Mouse (Mus musculus): ENCODE measurements around the gene Adam12. TPM values are rescaled to one million over a fixed set of nuclear protein-coding genes. Genes with fewer than 3 reads are reported as not detected.

The Adam12 gene
- polyA plus RNA-seq, 1 experiment from 2014 or later, result 0.57 TPM

DNA sequence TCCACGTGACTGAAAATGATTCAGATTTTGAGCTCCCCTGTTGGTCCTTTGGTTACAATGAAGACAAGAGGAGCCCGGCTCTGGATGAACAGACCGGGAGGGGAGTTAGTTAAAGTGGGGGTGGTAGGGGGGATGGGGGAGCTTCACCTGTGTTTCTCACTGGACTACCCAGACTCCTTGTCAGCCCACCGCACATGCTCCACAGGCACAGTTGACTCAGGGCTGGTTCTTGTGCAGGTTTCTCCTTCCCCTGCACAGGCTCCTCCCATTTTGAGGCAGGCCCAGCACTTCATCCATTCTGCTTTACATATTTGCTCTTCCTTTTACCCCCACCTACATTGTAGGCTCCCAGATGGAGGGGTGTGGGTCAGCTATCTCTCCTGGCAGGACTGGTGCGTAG, 369.2 kb downstream of the Adam12 start:
- Histone ChIP-seq H3K9ac (ENCODE audit: low read length) (no peak overlapping the region), H3K27me3 (ENCODE audit: control insufficient read depth, insufficient read depth, low read length) (no peaks in the 10 kb centered on the region), H3K9me3 (ENCODE audit: control insufficient read depth, low read length) (no peaks in the 10 kb centered on the region), H3K4me2 (replicated peaks; ENCODE audit: low read depth) (no peak overlapping the region), H3K4me1 (replicated peaks; ENCODE audit: control insufficient read depth, insufficient read depth) (no peaks in the 10 kb centered on the region), H3K27ac (replicated peaks) (no peak overlapping the region), H3K4me3 (ENCODE audit: low read depth, low read length) (no peak overlapping the region), H3K36me3 (ENCODE audit: control insufficient read depth, insufficient read depth, low read length) (no peaks in the 10 kb centered on the region)
- no peak for TF ChIP-seq EP300 (optimal IDR thresholded peaks at IDR 0.05)
- TF ChIP-seq CTCF (IDR thresholded peaks at IDR 0.05; ENCODE audit: low read depth), result no peak
- DNase-seq (ENCODE audit: low spot score), result no peak
- no peak for ATAC-seq (ENCODE audit: low FRiP score, low TSS enrichment)
- WGBS, result 75% methylated on average over 5 of the region's 5 CpGs

DNA sequence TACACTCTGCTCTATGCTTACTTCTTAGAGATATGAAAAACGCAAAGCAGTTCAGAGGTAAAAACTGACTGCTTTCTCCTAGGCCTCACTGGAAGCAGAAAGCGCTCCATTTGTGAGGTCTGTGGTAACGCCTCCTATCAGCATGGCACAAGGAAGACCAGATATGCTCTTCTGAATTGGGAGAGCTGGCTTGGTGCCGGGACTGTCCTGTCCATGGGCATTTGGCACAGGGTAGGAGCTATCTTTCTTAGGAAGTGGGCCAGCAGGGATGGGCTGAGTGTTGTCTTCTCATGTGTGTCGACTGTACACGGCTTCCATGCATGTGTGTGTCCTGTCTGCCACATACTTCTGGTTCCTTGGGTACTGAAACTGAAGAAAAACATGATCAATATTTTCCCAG, 369.7 kb downstream of the Adam12 start:
- 92% methylated on average over 6 of the region's 6 CpGs for WGBS
- Histone ChIP-seq H3K27me3 (ENCODE audit: control insufficient read depth, insufficient read depth, low read length) (no peaks in the 10 kb centered on the region), H3K4me1 (replicated peaks; ENCODE audit: control insufficient read depth, insufficient read depth) (no peaks in the 10 kb centered on the region), H3K36me3 (ENCODE audit: control insufficient read depth, insufficient read depth, low read length) (no peaks in the 10 kb centered on the region), H3K4me3 (ENCODE audit: low read depth, low read length) (no peak overlapping the region), H3K4me2 (replicated peaks; ENCODE audit: low read depth) (no peak overlapping the region), H3K9me3 (ENCODE audit: control insufficient read depth, low read length) (no peaks in the 10 kb centered on the region), H3K9ac (ENCODE audit: low read length) (no peak overlapping the region), H3K27ac (replicated peaks) (no peak overlapping the region)
- TF ChIP-seq EP300 (optimal IDR thresholded peaks at IDR 0.05), result no peak
- no peak for TF ChIP-seq CTCF (IDR thresholded peaks at IDR 0.05; ENCODE audit: low read depth)
- DNase-seq (ENCODE audit: low spot score) (no peak), ATAC-seq (ENCODE audit: low FRiP score, low TSS enrichment) (no peak)

DNA sequence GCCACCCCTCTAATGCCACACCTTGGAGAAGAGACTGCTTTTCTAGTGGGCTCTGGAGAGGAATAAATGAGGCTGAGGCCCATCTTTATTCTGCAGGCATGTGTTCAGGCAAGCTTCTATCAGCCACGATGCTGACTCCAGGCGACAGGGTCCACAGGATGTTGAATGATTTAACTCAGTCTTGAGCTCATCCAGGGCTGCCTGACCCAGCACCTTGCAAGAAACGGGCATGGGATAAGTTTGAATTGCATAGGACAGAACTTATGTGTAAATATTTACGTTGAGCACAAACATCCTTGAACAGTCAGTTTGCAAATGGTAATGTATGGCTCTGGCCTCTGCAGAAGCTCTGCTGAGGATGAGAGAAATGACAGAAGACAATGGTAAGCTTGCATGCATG, 372.4 kb downstream of the Adam12 start:
- no peak overlapping the region for H3K4me2 ChIP-seq (replicated peaks; ENCODE audit: low read depth)
- no peaks in the 10 kb centered on the region for H3K36me3 ChIP-seq (ENCODE audit: control insufficient read depth, insufficient read depth, low read length)
- no peak overlapping the region for H3K4me3 ChIP-seq (ENCODE audit: low read depth, low read length)
- no peaks in the 10 kb centered on the region for H3K27me3 ChIP-seq (ENCODE audit: control insufficient read depth, insufficient read depth, low read length)
- 42% methylated on average over 4 of the region's 4 CpGs for WGBS
- no peak for DNase-seq (ENCODE audit: low spot score)
- no peaks in the 10 kb centered on the region for H3K4me1 ChIP-seq (replicated peaks; ENCODE audit: control insufficient read depth, insufficient read depth)
- H3K9me3 ChIP-seq (ENCODE audit: control insufficient read depth, low read length), result no peaks in the 10 kb centered on the region
- TF ChIP-seq CTCF (IDR thresholded peaks at IDR 0.05; ENCODE audit: low read depth) (no peak), EP300 (optimal IDR thresholded peaks at IDR 0.05) (no peak)
- no peak overlapping the region for H3K27ac ChIP-seq (replicated peaks)
- H3K9ac ChIP-seq (ENCODE audit: low read length), result no peak overlapping the region
- no peak for ATAC-seq (ENCODE audit: low FRiP score, low TSS enrichment)

DNA sequence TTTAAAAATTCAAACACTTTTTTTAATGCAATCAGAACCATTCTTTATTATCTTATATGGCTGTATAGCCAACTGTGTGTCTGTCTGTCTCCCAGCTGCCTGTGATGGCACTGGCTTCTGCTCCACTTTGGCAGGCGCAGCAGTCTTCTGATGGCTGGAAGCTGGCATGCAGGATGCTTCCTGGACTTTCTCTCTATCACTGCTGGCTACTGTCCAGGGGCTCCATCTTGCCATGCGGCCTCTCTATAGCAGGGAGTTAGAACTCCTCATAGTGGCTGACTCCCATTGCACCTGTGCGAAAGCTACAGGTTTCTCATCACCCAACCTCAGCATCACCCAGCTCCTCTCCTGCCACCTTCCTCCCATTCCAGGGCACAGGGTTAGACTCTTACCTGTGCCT, 373.4 kb downstream of the Adam12 start:
- no peaks in the 10 kb centered on the region for H3K27me3 ChIP-seq (ENCODE audit: control insufficient read depth, insufficient read depth, low read length)
- DNase-seq (ENCODE audit: low spot score) (no peak), ATAC-seq (ENCODE audit: low FRiP score, low TSS enrichment) (no peak)
- H3K4me3 ChIP-seq (ENCODE audit: low read depth, low read length), result no peak overlapping the region
- TF ChIP-seq CTCF (IDR thresholded peaks at IDR 0.05; ENCODE audit: low read depth), result no peak
- no peak for TF ChIP-seq EP300 (optimal IDR thresholded peaks at IDR 0.05)
- H3K4me2 ChIP-seq (replicated peaks; ENCODE audit: low read depth), result no peak overlapping the region
- WGBS, result 91% methylated on average over 3 of the region's 3 CpGs
- H3K4me1 ChIP-seq (replicated peaks; ENCODE audit: control insufficient read depth, insufficient read depth), result no peaks in the 10 kb centered on the region
- no peaks in the 10 kb centered on the region for H3K9me3 ChIP-seq (ENCODE audit: control insufficient read depth, low read length)
- H3K9ac ChIP-seq (ENCODE audit: low read length), result no peak overlapping the region
- no peaks in the 10 kb centered on the region for H3K36me3 ChIP-seq (ENCODE audit: control insufficient read depth, insufficient read depth, low read length)
- no peak overlapping the region for H3K27ac ChIP-seq (replicated peaks)

DNA sequence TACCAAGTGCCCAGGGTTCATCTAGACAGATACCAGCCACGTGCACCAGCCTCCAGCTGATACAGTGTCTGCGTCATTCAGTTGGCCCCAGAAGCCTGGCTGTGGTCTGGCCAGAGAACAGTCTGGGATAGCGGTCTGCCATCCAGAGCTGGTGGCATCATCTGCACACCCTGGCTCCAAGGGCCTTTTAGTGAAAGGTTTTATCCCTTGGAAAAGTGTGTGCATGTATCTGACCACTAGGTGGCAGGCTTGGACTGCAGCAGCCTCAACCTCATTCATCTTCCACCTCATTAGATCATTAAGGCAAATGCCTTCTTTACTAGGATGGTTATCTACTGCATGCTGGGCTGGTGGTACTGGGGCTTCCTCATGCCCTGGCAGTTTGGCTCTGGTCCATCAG, 375.7 kb downstream of the Adam12 start:
- 23% methylated on average over 3 of the region's 3 CpGs for WGBS
- H3K9me3 ChIP-seq (ENCODE audit: control insufficient read depth, low read length), result no peaks in the 10 kb centered on the region
- no peaks in the 10 kb centered on the region for H3K4me1 ChIP-seq (replicated peaks; ENCODE audit: control insufficient read depth, insufficient read depth)
- no peak overlapping the region for H3K4me3 ChIP-seq (ENCODE audit: low read depth, low read length)
- H3K9ac ChIP-seq (ENCODE audit: low read length), result no peak overlapping the region
- H3K4me2 ChIP-seq (replicated peaks; ENCODE audit: low read depth), result no peak overlapping the region
- no peak overlapping the region for H3K27ac ChIP-seq (replicated peaks)
- no peaks in the 10 kb centered on the region for H3K27me3 ChIP-seq (ENCODE audit: control insufficient read depth, insufficient read depth, low read length)
- DNase-seq (ENCODE audit: low spot score) (peak; percentile 72), ATAC-seq (ENCODE audit: low FRiP score, low TSS enrichment) (peak; percentile 63)
- H3K36me3 ChIP-seq (ENCODE audit: control insufficient read depth, insufficient read depth, low read length), result no peaks in the 10 kb centered on the region
- TF ChIP-seq CTCF (IDR thresholded peaks at IDR 0.05; ENCODE audit: low read depth) (peak; percentile 99), EP300 (optimal IDR thresholded peaks at IDR 0.05) (no peak)

DNA sequence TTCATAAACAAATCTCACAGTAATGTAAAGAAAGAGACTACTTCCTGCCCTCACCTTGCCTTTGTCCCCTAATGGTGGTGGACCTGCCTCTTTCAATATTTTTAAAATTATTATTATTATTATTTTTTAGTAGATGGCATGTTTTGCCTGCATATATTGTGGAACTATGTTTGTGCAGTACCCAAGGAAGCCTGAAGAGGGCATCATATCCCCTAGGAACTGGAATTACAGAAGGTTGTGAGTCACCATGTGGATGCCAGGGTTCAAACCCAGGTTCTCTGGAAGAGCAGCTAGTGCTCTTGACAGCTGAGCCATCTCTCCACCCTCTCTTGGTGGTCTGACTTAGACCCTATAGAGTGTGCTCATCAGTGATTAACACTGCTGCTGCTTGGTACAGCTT, 381.2 kb downstream of the Adam12 start:
- no peak overlapping the region for H3K9ac ChIP-seq (ENCODE audit: low read length)
- DNase-seq (ENCODE audit: low spot score), result no peak
- no peak for ATAC-seq (ENCODE audit: low FRiP score, low TSS enrichment)
- H3K27me3 ChIP-seq (ENCODE audit: control insufficient read depth, insufficient read depth, low read length), result no peaks in the 10 kb centered on the region
- H3K4me3 ChIP-seq (ENCODE audit: low read depth, low read length), result no peak overlapping the region
- H3K9me3 ChIP-seq (ENCODE audit: control insufficient read depth, low read length), result no peaks in the 10 kb centered on the region
- no peak overlapping the region for H3K4me2 ChIP-seq (replicated peaks; ENCODE audit: low read depth)
- no peak overlapping the region for H3K27ac ChIP-seq (replicated peaks)
- H3K4me1 ChIP-seq (replicated peaks; ENCODE audit: control insufficient read depth, insufficient read depth), result no peaks in the 10 kb centered on the region
- H3K36me3 ChIP-seq (ENCODE audit: control insufficient read depth, insufficient read depth, low read length), result no peaks in the 10 kb centered on the region
- TF ChIP-seq CTCF (IDR thresholded peaks at IDR 0.05; ENCODE audit: low read depth) (peak; percentile 56), EP300 (optimal IDR thresholded peaks at IDR 0.05) (no peak)

Data from stomach, postnatal 0 days (tissue).